Mouse (Mus musculus): ENCODE measurements around the gene Ubfd1. TPM values are rescaled to one million over a fixed set of nuclear protein-coding genes. Genes with fewer than 3 reads are reported as not detected.

Gene Ubfd1
- polyA plus RNA-seq, 1 experiment from 2014 or later, result 38.3 TPM

GRCm38 (mm10) chr7:122048191-122048590 is 18.8 kb upstream of the Ubfd1 start:
- Histone ChIP-seq H3K4me1 (peaks cover 38% of the 10 kb centered on the region), H3K27ac (no peak overlapping the region), H3K4me3 (no peak overlapping the region), H3K36me3 (peaks cover 45% of the 10 kb centered on the region), H3K9ac (no peak overlapping the region), H3K27me3 (replicated peaks) (no peaks in the 10 kb centered on the region), H3K9me3 (replicated peaks) (no peaks in the 10 kb centered on the region), H3K4me2 (no peak overlapping the region)
- ATAC-seq, result no peak
- 87% methylated on average over 9 of the region's 9 CpGs for WGBS (ENCODE audit: insufficient replicate concordance)

- peaks cover 61% of the 10 kb centered on the region for H3K36me3 ChIP-seq
- WGBS (ENCODE audit: insufficient replicate concordance), result 77% methylated on average over 1 of the region's 1 CpGs
- no peak for ATAC-seq
- H3K4me2 ChIP-seq, result no peak overlapping the region
- no peak overlapping the region for H3K4me3 ChIP-seq
- H3K27me3 ChIP-seq (replicated peaks), result no peaks in the 10 kb centered on the region
- peaks cover 23% of the 10 kb centered on the region for H3K4me1 ChIP-seq
- no peak overlapping the region for H3K9ac ChIP-seq
- no peaks in the 10 kb centered on the region for H3K9me3 ChIP-seq (replicated peaks)
- H3K27ac ChIP-seq, result no peak overlapping the region
Observed at GRCm38 (mm10) chr7:122050834-122051233, 16.1 kb upstream of the Ubfd1 start.

GRCm38 (mm10) chr7:122056633-122057032 is 10.3 kb upstream of the Ubfd1 start:
- Histone ChIP-seq H3K9ac (no peak overlapping the region), H3K4me2 (no peak overlapping the region), H3K9me3 (replicated peaks) (no peaks in the 10 kb centered on the region), H3K4me1 (no peaks in the 10 kb centered on the region), H3K36me3 (peaks cover 64% of the 10 kb centered on the region), H3K27ac (no peak overlapping the region), H3K4me3 (no peak overlapping the region), H3K27me3 (replicated peaks) (no peaks in the 10 kb centered on the region)
- ATAC-seq, result 0 out of 2 replicates have a peak, but pooled peaks have one; percentile 51
- 72% methylated on average over 5 of the region's 5 CpGs for WGBS (ENCODE audit: insufficient replicate concordance)

GRCm38 (mm10) chr7:122065656-122066055 is 1.3 kb upstream of the Ubfd1 start:
- H3K27me3 ChIP-seq (replicated peaks), result no peaks in the 10 kb centered on the region
- H3K9me3 ChIP-seq (replicated peaks), result no peaks in the 10 kb centered on the region
- H3K36me3 ChIP-seq, result peaks cover 39% of the 10 kb centered on the region
- ATAC-seq, result no peak
- peak overlapping the region; percentile 95 for H3K4me3 ChIP-seq
- 63% methylated on average over 1 of the region's 1 CpGs for WGBS (ENCODE audit: insufficient replicate concordance)
- H3K4me1 ChIP-seq, result peaks cover 38% of the 10 kb centered on the region
- peak overlapping the region; percentile 86 for H3K4me2 ChIP-seq
- H3K27ac ChIP-seq, result peak overlapping the region; percentile 48; the same call in 1 of the 2 replicates
- H3K9ac ChIP-seq, result peak overlapping the region; percentile 93; the same call in 1 of the 2 replicates

GRCm38 (mm10) chr7:122066102-122066944 is 652 bp upstream of the Ubfd1 start:
- ATAC-seq, result no peak; the same call in 1 of the 2 replicates
- H3K27ac ChIP-seq, result peak overlapping the region; percentile 83
- H3K27me3 ChIP-seq (replicated peaks), result no peaks in the 10 kb centered on the region
- H3K9me3 ChIP-seq (replicated peaks), result no peaks in the 10 kb centered on the region
- peak overlapping the region; percentile 95 for H3K4me3 ChIP-seq
- 8% methylated on average over 31 of the region's 31 CpGs for WGBS (ENCODE audit: insufficient replicate concordance)
- H3K36me3 ChIP-seq, result peaks cover 43% of the 10 kb centered on the region
- peak overlapping the region; percentile 93 for H3K9ac ChIP-seq
- H3K4me1 ChIP-seq, result peaks cover 38% of the 10 kb centered on the region
- H3K4me2 ChIP-seq, result peak overlapping the region; percentile 86

- peak overlapping the region; percentile 95 for H3K4me3 ChIP-seq
- H3K9me3 ChIP-seq (replicated peaks), result no peaks in the 10 kb centered on the region
- H3K9ac ChIP-seq, result peak overlapping the region; percentile 93
- peaks cover 38% of the 10 kb centered on the region for H3K4me1 ChIP-seq
- H3K27ac ChIP-seq, result peak overlapping the region; percentile 83
- no peaks in the 10 kb centered on the region for H3K27me3 ChIP-seq (replicated peaks)
- peaks cover 45% of the 10 kb centered on the region for H3K36me3 ChIP-seq
- peak; percentile 7 for ATAC-seq
- 3% methylated on average over 56 of the region's 58 CpGs for WGBS (ENCODE audit: insufficient replicate concordance)
- H3K4me2 ChIP-seq, result peak overlapping the region; percentile 86
Observed at GRCm38 (mm10) chr7:122067517-122068381, 774 bp downstream of the Ubfd1 start.

GRCm38 (mm10) chr7:122074374-122074773 is 7.4 kb downstream of the Ubfd1 start:
- no peaks in the 10 kb centered on the region for H3K27me3 ChIP-seq (replicated peaks)
- WGBS (ENCODE audit: insufficient replicate concordance), result 47% methylated on average over 3 of the region's 3 CpGs
- no peak overlapping the region; the same call in 1 of the 2 replicates for H3K27ac ChIP-seq
- no peak overlapping the region; the same call in 1 of the 2 replicates for H3K9ac ChIP-seq
- peaks cover 96% of the 10 kb centered on the region for H3K36me3 ChIP-seq
- H3K9me3 ChIP-seq (replicated peaks), result no peaks in the 10 kb centered on the region
- no peak overlapping the region for H3K4me3 ChIP-seq
- H3K4me2 ChIP-seq, result no peak overlapping the region
- no peak for ATAC-seq
- H3K4me1 ChIP-seq, result peaks cover 13% of the 10 kb centered on the region

GRCm38 (mm10) chr7:122079798-122080554 is 13.0 kb downstream of the Ubfd1 start:
- no peaks in the 10 kb centered on the region for H3K27me3 ChIP-seq (replicated peaks)
- H3K4me1 ChIP-seq, result no peaks in the 10 kb centered on the region
- no peak overlapping the region for H3K4me3 ChIP-seq
- H3K36me3 ChIP-seq, result peaks cover 83% of the 10 kb centered on the region
- no peak overlapping the region for H3K27ac ChIP-seq
- ATAC-seq, result no peak
- H3K4me2 ChIP-seq, result no peak overlapping the region
- no peaks in the 10 kb centered on the region for H3K9me3 ChIP-seq (replicated peaks)
- 77% methylated on average over 8 of the region's 8 CpGs for WGBS (ENCODE audit: insufficient replicate concordance)
- H3K9ac ChIP-seq, result no peak overlapping the region

- 79% methylated on average over 1 of the region's 1 CpGs for WGBS (ENCODE audit: insufficient replicate concordance)
- Histone ChIP-seq H3K4me3 (no peak overlapping the region), H3K4me2 (no peak overlapping the region), H3K4me1 (no peaks in the 10 kb centered on the region), H3K36me3 (peaks cover 76% of the 10 kb centered on the region), H3K27ac (no peak overlapping the region), H3K9me3 (replicated peaks) (no peaks in the 10 kb centered on the region), H3K9ac (no peak overlapping the region), H3K27me3 (replicated peaks) (no peaks in the 10 kb centered on the region)
- ATAC-seq, result no peak
Observed at GRCm38 (mm10) chr7:122081071-122081470, 14.1 kb downstream of the Ubfd1 start.

GRCm38 (mm10) chr7:122087195-122087982 is 20.4 kb downstream of the Ubfd1 start:
- no peaks in the 10 kb centered on the region for H3K9me3 ChIP-seq (replicated peaks)
- H3K27me3 ChIP-seq (replicated peaks), result no peaks in the 10 kb centered on the region
- no peak overlapping the region for H3K27ac ChIP-seq
- H3K4me1 ChIP-seq, result no peaks in the 10 kb centered on the region
- WGBS (ENCODE audit: insufficient replicate concordance), result 88% methylated on average over 11 of the region's 11 CpGs
- H3K36me3 ChIP-seq, result peaks cover 79% of the 10 kb centered on the region
- no peak overlapping the region for H3K9ac ChIP-seq
- H3K4me3 ChIP-seq, result no peak overlapping the region
- H3K4me2 ChIP-seq, result no peak overlapping the region
- ATAC-seq, result no peak

All from liver, embryonic 12.5 days (tissue).